Mouse (Mus musculus) activated CD4-positive, CD25-positive, alpha-beta regulatory T cell, adult 4 months (primary cell): ENCODE data around the gene Slc46a3. TPM values are rescaled to one million over a fixed set of nuclear protein-coding genes. Genes with fewer than 3 reads are reported as not detected.

Experiments used
- ATAC-seq: one replicate; pipeline ENCODE4 v1.8.0; 2017
- polyA plus RNA-seq, 2 experiments: library from polyadenylated mRNA; unstranded; fragments of 100-300 nt; shearing (Covaris generic); gene quantifications; one replicate each; pipeline ENCODE4 v1.2.1; 2017

Slc46a3 gene
- polyA plus RNA-seq, 2 experiments from 2014 or later, result 21.1 to 22.6 TPM

DNA sequence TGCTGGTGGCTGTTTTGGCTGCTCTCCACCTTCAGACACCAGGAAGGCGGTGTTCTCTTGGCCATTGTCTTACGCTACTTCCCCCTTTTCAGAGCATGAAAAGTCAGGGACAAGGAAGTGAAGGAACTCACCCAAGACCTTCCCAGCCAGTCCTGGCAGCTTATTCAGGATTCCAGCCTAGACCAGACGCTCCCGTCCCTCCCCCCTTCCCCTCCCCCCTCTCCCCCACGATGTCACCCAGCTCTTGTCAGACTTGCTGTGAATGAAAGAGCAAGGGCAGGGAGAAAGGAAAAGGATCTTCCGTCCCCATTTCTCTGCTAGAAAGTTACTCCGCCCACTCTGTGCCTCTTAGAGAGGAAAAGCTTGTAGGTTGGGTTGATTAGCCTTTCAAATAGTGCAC is 51.3 kb downstream of the Slc46a3 start:
- ATAC-seq, result no peak

DNA sequence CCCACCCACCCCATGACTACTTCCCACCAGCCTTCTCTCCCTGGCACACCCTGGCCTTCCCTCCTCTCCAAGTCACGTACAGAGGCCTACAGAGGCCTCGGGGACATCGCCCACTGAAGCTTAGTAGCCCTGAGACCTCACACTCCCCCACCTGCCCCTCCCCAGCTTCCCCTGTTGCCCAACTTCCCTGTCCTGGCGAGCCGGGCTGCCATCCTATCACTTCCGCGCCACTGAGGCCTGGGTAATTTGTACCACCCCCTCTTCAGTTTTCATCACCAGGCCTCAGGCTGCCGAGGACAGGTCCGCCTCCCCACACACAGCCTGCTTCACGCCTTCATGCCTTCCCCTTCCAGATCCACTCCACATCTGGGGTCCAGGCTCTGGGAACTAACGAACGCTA is 55.2 kb downstream of the Slc46a3 start:
- no peak for ATAC-seq

DNA sequence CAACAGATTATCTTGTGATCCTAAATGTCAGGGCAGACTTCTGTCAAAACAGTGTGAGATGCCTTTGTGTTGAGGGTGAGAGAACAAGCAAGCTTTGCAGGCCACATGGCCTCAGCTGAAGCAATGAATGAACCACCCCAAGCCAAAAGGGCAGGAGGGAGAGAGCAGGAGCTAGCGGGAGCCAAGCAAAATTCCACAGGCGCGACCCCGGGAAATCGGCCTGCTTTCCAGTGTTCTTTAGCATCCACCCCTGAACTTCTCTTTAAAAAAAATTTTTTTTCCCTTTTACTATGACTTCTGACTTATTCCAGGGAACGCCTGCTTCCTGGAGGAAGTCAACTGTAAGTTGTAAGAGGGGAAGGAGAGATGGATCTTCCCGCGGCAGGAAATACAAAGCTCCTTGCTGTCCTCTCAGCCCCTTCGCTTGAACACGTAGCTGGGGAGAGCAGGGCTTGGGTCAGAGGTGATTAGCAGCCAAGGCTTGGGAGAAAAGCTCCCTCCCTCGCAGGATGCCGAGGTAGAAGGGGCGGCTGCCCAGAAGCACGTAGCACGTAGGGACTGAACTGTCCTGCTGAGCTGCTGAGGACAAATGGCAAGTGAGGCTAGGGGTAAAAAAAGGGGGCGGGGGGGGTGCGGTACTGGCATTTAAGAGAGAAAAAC is 59.6 kb downstream of the Slc46a3 start:
- ATAC-seq, result no peak

DNA sequence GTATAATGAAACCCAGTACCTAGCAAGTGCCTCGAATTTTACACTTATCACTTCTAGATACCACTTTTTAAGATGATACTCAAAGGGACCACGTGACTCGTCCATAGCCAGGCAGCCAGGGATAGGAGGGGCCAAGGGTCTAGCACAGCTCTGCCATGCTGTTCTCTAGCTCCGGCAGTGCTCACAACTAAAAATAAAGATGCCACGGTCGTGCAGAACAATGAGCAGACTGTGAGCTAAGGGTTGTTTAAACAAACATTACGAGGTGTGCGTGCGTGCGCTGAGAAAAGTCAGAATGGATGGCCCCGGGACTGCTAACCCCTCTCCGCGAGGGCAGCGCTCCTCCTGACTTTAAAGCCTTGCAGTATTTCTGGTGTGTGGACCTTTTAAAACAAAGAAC is 61.8 kb downstream of the Slc46a3 start:
- no peak for ATAC-seq

DNA sequence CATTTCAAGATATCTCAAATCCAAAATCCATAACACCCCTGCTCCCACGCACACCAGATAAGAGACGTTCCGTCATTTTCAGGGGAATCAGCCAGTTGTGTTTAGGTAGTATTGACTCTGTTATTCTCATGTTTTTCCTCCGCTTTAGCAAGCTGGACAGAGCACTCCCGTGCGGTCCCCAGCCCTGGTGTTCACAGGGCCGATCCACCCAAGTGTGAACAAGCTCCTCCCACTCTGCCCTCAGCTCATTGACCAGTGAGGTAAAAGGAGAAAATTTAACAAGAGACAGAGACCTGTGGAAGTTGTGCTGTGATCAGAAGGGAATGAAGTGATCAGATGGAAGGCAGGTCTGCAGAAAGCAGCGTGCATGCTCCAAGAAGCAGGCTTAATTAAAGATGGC is 65.8 kb downstream of the Slc46a3 start:
- ATAC-seq, result no peak

Other genes with a start within 250 kb of the Slc46a3 start
- not detected for gene Flt1, start 168.8 kb downstream of the Slc46a3 start, polyA plus RNA-seq
- gene Pomp, start 34.4 kb downstream of the Slc46a3 start, polyA plus RNA-seq, result 100 to 1,000 TPM; 278 to 593 TPM
- gene Mtus2, start 62.5 kb upstream of the Slc46a3 start, polyA plus RNA-seq, result 1 to 10 TPM; 3.9 to 8.1 TPM